Mouse (Mus musculus): ENCODE measurements around the gene Wdfy3. TPM values are rescaled to one million over a fixed set of nuclear protein-coding genes. Genes with fewer than 3 reads are reported as not detected.

Wdfy3 gene
- polyA plus RNA-seq, 1 experiment from 2014 or later: 9.9 TPM

GRCm38 (mm10) chr5:102061816-102062215 is 7.9 kb downstream of the Wdfy3 start:
- H3K27ac ChIP-seq (ENCODE audit: low read length): no peak overlapping the region

GRCm38 (mm10) chr5:102055946-102056345 is 13.8 kb downstream of the Wdfy3 start:
- WGBS: 57% methylated on average over 7 of the region's 7 CpGs

More at GRCm38 (mm10) chr5:102061816-102062215, 7.9 kb downstream of the Wdfy3 start:
- no peaks in the 10 kb centered on the region for H3K9me3 ChIP-seq (ENCODE audit: low read length)
- no peaks in the 10 kb centered on the region for H3K27me3 ChIP-seq (replicated peaks; ENCODE audit: insufficient read depth, low read length)
- H3K4me1 ChIP-seq (ENCODE audit: insufficient read depth, low read depth, low read length): peaks cover 7% of the 10 kb centered on the region; the same call in 1 of the 2 replicates
- TF ChIP-seq EP300 (IDR thresholded peaks at IDR 0.05) (no peak), CTCF (IDR thresholded peaks at IDR 0.05) (no peak)
- H3K9ac ChIP-seq (replicated peaks; ENCODE audit: low read depth): no peak overlapping the region
- ATAC-seq: no peak
- 62% methylated on average over 5 of the region's 5 CpGs for WGBS
- no peak overlapping the region for H3K4me2 ChIP-seq (replicated peaks; ENCODE audit: low read depth, low read length)
- no peak for DNase-seq (ENCODE audit: low spot score)
- H3K4me3 ChIP-seq (ENCODE audit: low read depth, low read length): no peak overlapping the region
- H3K36me3 ChIP-seq (ENCODE audit: insufficient read depth, low read length): no peaks in the 10 kb centered on the region

DNA sequence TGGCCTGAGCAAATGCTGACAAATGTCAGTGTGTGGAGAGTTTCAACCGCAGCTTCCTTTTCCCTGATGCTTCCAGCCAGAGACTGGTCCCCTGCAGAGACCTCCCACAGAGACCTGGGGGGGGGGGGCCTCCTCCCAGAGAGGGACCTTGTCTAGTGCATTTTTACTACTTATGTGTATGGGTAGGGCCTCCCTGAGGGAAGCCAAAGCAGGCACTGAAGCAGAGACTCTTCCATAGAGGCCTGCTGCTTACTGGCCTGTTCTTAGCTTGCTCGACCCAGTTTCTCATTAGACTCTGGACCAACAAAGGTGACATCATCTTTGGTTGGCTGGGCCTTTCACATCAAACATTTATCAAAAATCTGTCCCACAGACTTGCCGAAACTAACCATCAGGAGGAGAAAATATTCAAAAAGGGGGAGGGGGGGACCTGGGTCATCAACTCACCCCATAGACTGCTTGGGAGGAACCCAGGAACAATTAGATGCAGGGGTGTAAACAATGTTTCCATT is 14.5 kb downstream of the Wdfy3 start:
- H3K4me2 ChIP-seq (replicated peaks; ENCODE audit: low read depth, low read length): no peak overlapping the region
- TF ChIP-seq EP300 (IDR thresholded peaks at IDR 0.05) (no peak), CTCF (IDR thresholded peaks at IDR 0.05) (no peak)
- H3K9ac ChIP-seq (replicated peaks; ENCODE audit: low read depth): no peak overlapping the region
- no peak overlapping the region for H3K4me3 ChIP-seq (ENCODE audit: low read depth, low read length)
- peak overlapping the region; percentile 51; the same call in 1 of the 2 replicates for H3K27ac ChIP-seq (ENCODE audit: low read length)
- H3K36me3 ChIP-seq (ENCODE audit: insufficient read depth, low read length): no peaks in the 10 kb centered on the region
- DNase-seq (ENCODE audit: low spot score) (no peak), ATAC-seq (peak; percentile 34)
- H3K27me3 ChIP-seq (replicated peaks; ENCODE audit: insufficient read depth, low read length): no peaks in the 10 kb centered on the region
- H3K4me1 ChIP-seq (ENCODE audit: insufficient read depth, low read depth, low read length): peaks cover 19% of the 10 kb centered on the region; the same call in 1 of the 2 replicates
- H3K9me3 ChIP-seq (ENCODE audit: low read length): no peaks in the 10 kb centered on the region
- WGBS: 32% methylated on average over 3 of the region's 3 CpGs

More at GRCm38 (mm10) chr5:102055946-102056345, 13.8 kb downstream of the Wdfy3 start:
- Histone ChIP-seq H3K36me3 (ENCODE audit: insufficient read depth, low read length) (no peaks in the 10 kb centered on the region), H3K9ac (replicated peaks; ENCODE audit: low read depth) (no peak overlapping the region), H3K4me3 (ENCODE audit: low read depth, low read length) (no peak overlapping the region), H3K9me3 (ENCODE audit: low read length) (no peaks in the 10 kb centered on the region), H3K27ac (ENCODE audit: low read length) (no peak overlapping the region), H3K4me2 (replicated peaks; ENCODE audit: low read depth, low read length) (no peak overlapping the region), H3K4me1 (ENCODE audit: insufficient read depth, low read depth, low read length) (peaks cover 19% of the 10 kb centered on the region; the same call in 1 of the 2 replicates), H3K27me3 (replicated peaks; ENCODE audit: insufficient read depth, low read length) (no peaks in the 10 kb centered on the region)
- TF ChIP-seq EP300 (IDR thresholded peaks at IDR 0.05): no peak
- TF ChIP-seq CTCF (IDR thresholded peaks at IDR 0.05): no peak
- peak; percentile 41 for DNase-seq (ENCODE audit: low spot score)
- ATAC-seq: peak; percentile 68

- no peak for TF ChIP-seq CTCF (IDR thresholded peaks at IDR 0.05)
- TF ChIP-seq EP300 (IDR thresholded peaks at IDR 0.05): no peak
- peak overlapping the region; percentile 51 for H3K27ac ChIP-seq (ENCODE audit: low read length)
Observed at GRCm38 (mm10) chr5:102054511-102055093, 15.1 kb downstream of the Wdfy3 start.

GRCm38 (mm10) chr5:102052906-102053305 is 16.8 kb downstream of the Wdfy3 start:
- DNase-seq (ENCODE audit: low spot score) (no peak), ATAC-seq (no peak)
- WGBS: 73% methylated on average over 6 of the region's 6 CpGs
- peaks cover 19% of the 10 kb centered on the region; the same call in 1 of the 2 replicates for H3K4me1 ChIP-seq (ENCODE audit: insufficient read depth, low read depth, low read length)
- H3K27ac ChIP-seq (ENCODE audit: low read length): no peak overlapping the region
- no peaks in the 10 kb centered on the region for H3K27me3 ChIP-seq (replicated peaks; ENCODE audit: insufficient read depth, low read length)
- no peak overlapping the region for H3K4me2 ChIP-seq (replicated peaks; ENCODE audit: low read depth, low read length)
- no peaks in the 10 kb centered on the region for H3K36me3 ChIP-seq (ENCODE audit: insufficient read depth, low read length)
- H3K9ac ChIP-seq (replicated peaks; ENCODE audit: low read depth): no peak overlapping the region
- no peaks in the 10 kb centered on the region for H3K9me3 ChIP-seq (ENCODE audit: low read length)
- H3K4me3 ChIP-seq (ENCODE audit: low read depth, low read length): no peak overlapping the region
- TF ChIP-seq EP300 (IDR thresholded peaks at IDR 0.05): no peak
- no peak for TF ChIP-seq CTCF (IDR thresholded peaks at IDR 0.05)

More at GRCm38 (mm10) chr5:102054511-102055093, 15.1 kb downstream of the Wdfy3 start:
- WGBS: 41% methylated on average over 11 of the region's 11 CpGs
- no peak overlapping the region for H3K4me3 ChIP-seq (ENCODE audit: low read depth, low read length)
- H3K4me2 ChIP-seq (replicated peaks; ENCODE audit: low read depth, low read length): no peak overlapping the region
- H3K9ac ChIP-seq (replicated peaks; ENCODE audit: low read depth): no peak overlapping the region
- ATAC-seq: no peak
- peaks cover 19% of the 10 kb centered on the region; the same call in 1 of the 2 replicates for H3K4me1 ChIP-seq (ENCODE audit: insufficient read depth, low read depth, low read length)
- no peaks in the 10 kb centered on the region for H3K27me3 ChIP-seq (replicated peaks; ENCODE audit: insufficient read depth, low read length)
- H3K36me3 ChIP-seq (ENCODE audit: insufficient read depth, low read length): no peaks in the 10 kb centered on the region
- DNase-seq (ENCODE audit: low spot score): no peak
- no peaks in the 10 kb centered on the region for H3K9me3 ChIP-seq (ENCODE audit: low read length)

DNA sequence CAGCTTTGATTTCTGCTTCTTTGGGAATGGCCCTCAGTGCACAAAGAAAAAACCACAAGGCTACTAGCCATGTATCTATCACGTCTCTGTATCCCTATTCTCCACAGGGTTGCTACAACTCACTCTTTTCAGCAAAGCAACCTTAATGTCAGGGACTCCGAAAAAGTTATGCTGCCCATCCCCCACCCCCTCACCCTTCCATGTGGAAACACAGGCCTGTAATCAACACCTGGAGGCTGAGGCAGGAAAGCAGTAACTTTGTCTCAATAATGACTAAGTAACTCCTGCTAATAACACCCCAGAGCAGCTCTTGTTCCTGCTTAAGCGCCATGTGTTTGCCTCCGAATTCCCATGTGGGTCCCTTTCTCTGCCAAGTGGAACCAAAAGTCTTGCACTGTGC is 17.3 kb downstream of the Wdfy3 start:
- TF ChIP-seq CTCF (IDR thresholded peaks at IDR 0.05): no peak
- no peak for TF ChIP-seq EP300 (IDR thresholded peaks at IDR 0.05)
- Histone ChIP-seq H3K4me1 (ENCODE audit: insufficient read depth, low read depth, low read length) (peaks cover 19% of the 10 kb centered on the region; the same call in 1 of the 2 replicates), H3K4me2 (replicated peaks; ENCODE audit: low read depth, low read length) (no peak overlapping the region), H3K9ac (replicated peaks; ENCODE audit: low read depth) (no peak overlapping the region), H3K27me3 (replicated peaks; ENCODE audit: insufficient read depth, low read length) (no peaks in the 10 kb centered on the region), H3K36me3 (ENCODE audit: insufficient read depth, low read length) (no peaks in the 10 kb centered on the region), H3K9me3 (ENCODE audit: low read length) (no peaks in the 10 kb centered on the region), H3K27ac (ENCODE audit: low read length) (no peak overlapping the region), H3K4me3 (ENCODE audit: low read depth, low read length) (no peak overlapping the region)
- ATAC-seq (no peak), DNase-seq (ENCODE audit: low spot score) (no peak)
- 91% methylated on average over 4 of the region's 4 CpGs for WGBS

Measured in lung, postnatal 0 days (tissue).